Mouse (Mus musculus): ENCODE data around the gene Cntd1.

Gene Cntd1

GRCm38 (mm10) chr11:101334516-101334915 lies 55.7 kb downstream of the Cntd1 start:
- DNase-seq: no peak

GRCm38 (mm10) chr11:101335685-101336084 lies 56.9 kb downstream of the Cntd1 start:
- DNase-seq: no peak

GRCm38 (mm10) chr11:101338123-101338760 lies 59.4 kb downstream of the Cntd1 start:
- DNase-seq: no peak

Data from lung, postnatal 14 days (tissue).